Mouse (Mus musculus): ENCODE measurements around the gene Fadd. TPM values are rescaled to one million over a fixed set of nuclear protein-coding genes. Genes with fewer than 3 reads are reported as not detected.

Gene Fadd
- polyA plus RNA-seq, 1 experiment from 2014 or later = 8.5 TPM

DNA sequence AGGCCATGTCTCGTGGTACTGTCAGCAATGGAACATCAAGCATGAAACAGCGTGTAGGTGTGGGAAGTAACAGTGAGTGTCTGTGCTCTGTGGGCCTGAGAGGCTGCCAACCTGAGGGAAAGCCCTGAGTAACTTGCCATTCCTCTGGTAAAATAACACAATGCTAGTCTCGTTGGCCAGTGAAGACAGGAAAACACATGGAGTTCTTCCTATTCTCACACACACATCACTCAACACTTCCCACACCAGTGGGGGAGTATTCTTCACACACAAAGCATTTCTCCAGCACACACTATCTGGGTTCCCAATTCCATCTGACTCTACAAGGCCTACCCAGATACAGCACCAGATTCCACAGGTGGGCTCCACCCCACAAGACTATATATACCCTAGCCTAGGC lies 52.4 kb downstream of the Fadd start:
- no peak overlapping the region for H3K4me2 ChIP-seq
- DNase-seq (ENCODE audit: low spot score, missing footprints) (no peak), ATAC-seq (ENCODE audit: low FRiP score) (no peak)
- no peak overlapping the region for H3K27ac ChIP-seq (ENCODE audit: low read depth, low read length)
- H3K9ac ChIP-seq (ENCODE audit: low read length) = no peak overlapping the region
- H3K9me3 ChIP-seq (ENCODE audit: control insufficient read depth, low read length) = no peaks in the 10 kb centered on the region
- no peaks in the 10 kb centered on the region for H3K4me1 ChIP-seq (ENCODE audit: control insufficient read depth, insufficient read depth, low read length)
- H3K36me3 ChIP-seq (ENCODE audit: control insufficient read depth, insufficient read depth, low read length) = no peaks in the 10 kb centered on the region
- H3K4me3 ChIP-seq (ENCODE audit: low read depth, low read length) = no peak overlapping the region
- no peaks in the 10 kb centered on the region for H3K27me3 ChIP-seq (ENCODE audit: control insufficient read depth, insufficient read depth, low read length)
- 94% methylated on average over 3 of the region's 3 CpGs for WGBS

DNA sequence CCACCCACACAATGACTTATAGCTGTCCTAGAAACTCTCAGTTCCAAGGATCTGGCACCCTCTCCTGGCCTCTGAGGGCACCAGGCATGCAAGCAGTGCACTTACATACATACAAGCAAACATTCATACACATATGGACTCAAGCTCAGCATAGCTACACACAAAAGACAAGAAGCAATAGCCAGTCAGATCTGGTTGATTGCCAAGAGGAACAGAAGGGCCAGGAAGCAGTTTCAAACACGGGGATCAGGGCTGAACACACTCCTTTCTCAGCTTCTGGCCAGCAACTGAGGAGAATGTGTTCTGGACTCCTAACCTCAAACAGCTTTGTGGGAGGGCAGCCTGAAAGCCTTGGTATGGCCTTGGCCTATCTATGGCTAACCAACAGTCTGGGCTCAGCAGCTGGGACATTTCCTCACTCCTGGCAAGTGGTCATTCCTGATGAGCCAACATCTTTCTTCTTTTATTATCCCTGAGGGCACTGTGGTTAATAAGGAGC lies 54.5 kb downstream of the Fadd start:
- Histone ChIP-seq H3K27me3 (ENCODE audit: control insufficient read depth, insufficient read depth, low read length) (no peaks in the 10 kb centered on the region), H3K4me2 (no peak overlapping the region), H3K4me3 (ENCODE audit: low read depth, low read length) (no peak overlapping the region), H3K27ac (ENCODE audit: low read depth, low read length) (no peak overlapping the region), H3K4me1 (ENCODE audit: control insufficient read depth, insufficient read depth, low read length) (no peaks in the 10 kb centered on the region), H3K9ac (ENCODE audit: low read length) (no peak overlapping the region), H3K9me3 (ENCODE audit: control insufficient read depth, low read length) (no peaks in the 10 kb centered on the region), H3K36me3 (ENCODE audit: control insufficient read depth, insufficient read depth, low read length) (no peaks in the 10 kb centered on the region)
- 75% methylated on average over 1 of the region's 1 CpGs for WGBS
- ATAC-seq (ENCODE audit: low FRiP score) (no peak), DNase-seq (ENCODE audit: low spot score, missing footprints) (no peak)

Other genes starting within 250 kb of the Fadd start
- 193 and 196 TPM in 2 replicates for gene Cttn, start 111.5 kb downstream of the Fadd start, polyA plus RNA-seq (2014; fragmentation: Nextera tagmentation; extraction: Ambion mirVana)
- 37.5 and 43.2 TPM in 2 replicates for gene Ppfia1, start 28.7 kb downstream of the Fadd start, polyA plus RNA-seq (2014; fragmentation: Nextera tagmentation; extraction: Ambion mirVana)
- gene Ano1, start 169.5 kb upstream of the Fadd start, polyA plus RNA-seq (2014; fragmentation: Nextera tagmentation; extraction: Ambion mirVana) = 22.8 and 26.0 TPM in 2 replicates

Measured in midbrain, embryonic 11.5 days (tissue).